Mouse (Mus musculus): ENCODE measurements around the gene Clip2. TPM values are rescaled to one million over a fixed set of nuclear protein-coding genes. Genes with fewer than 3 reads are reported as not detected.

Clip2 gene
- polyA plus RNA-seq, 1 experiment from 2014 or later, result 8.0 TPM

Other genes starting within 250 kb of the Clip2 start
- gene Gtf2i, start 237.7 kb downstream of the Clip2 start, polyA plus RNA-seq (2014; fragmentation: Nextera tagmentation; extraction: Ambion mirVana), result 178 and 181 TPM in 2 replicates
- gene Gtf2ird1, start 95.7 kb downstream of the Clip2 start, polyA plus RNA-seq (2014; fragmentation: Nextera tagmentation; extraction: Ambion mirVana), result 65.3 and 69.3 TPM in 2 replicates
- not detected in 2 replicates for gene Syna, start 7.7 kb upstream of the Clip2 start, polyA plus RNA-seq (2014; fragmentation: Nextera tagmentation; extraction: Ambion mirVana)
- gene Rfc2, start 28.9 kb upstream of the Clip2 start, polyA plus RNA-seq (2014; fragmentation: Nextera tagmentation; extraction: Ambion mirVana), result 291 and 298 TPM in 2 replicates
- 0.77 and 3.1 TPM in 2 replicates for gene Lat2, start 62.6 kb upstream of the Clip2 start, polyA plus RNA-seq (2014; fragmentation: Nextera tagmentation; extraction: Ambion mirVana)
- gene Eif4h, start 87.1 kb upstream of the Clip2 start, polyA plus RNA-seq (2014; fragmentation: Nextera tagmentation; extraction: Ambion mirVana), result 434 and 445 TPM in 2 replicates
- 12.4 and 14.7 TPM in 2 replicates for gene Limk1, start 136.2 kb upstream of the Clip2 start, polyA plus RNA-seq (2014; fragmentation: Nextera tagmentation; extraction: Ambion mirVana)
- 1.7 and 1.8 TPM in 2 replicates for gene Eln, start 194.9 kb upstream of the Clip2 start, polyA plus RNA-seq (2014; fragmentation: Nextera tagmentation; extraction: Ambion mirVana)